Mouse (Mus musculus) CH12.LX (cell line): ENCODE measurements around the gene Bfsp1.

Experiments used
- CTCF ChIP-seq, 2 experiments: IDR thresholded peaks in 1 of 2; conservative IDR thresholded peaks in 1 of 2; 2 replicates each; pipeline ENCODE4 v1.5.1; 2011 to 2012; ENCODE audit warnings: low read depth in 2 of 2, low read length in 2 of 2, improper control_type of control experiment in 1 of 2, inconsistent platforms in 1 of 2, mild to moderate bottlenecking in 1 of 2, moderate library complexity in 1 of 2
- EP300 ChIP-seq: IDR thresholded peaks from 2 replicates; pipeline ENCODE4 v1.6.1; 2011; ENCODE audit warnings: low read length, improper control_type of control experiment
- HCFC1 ChIP-seq: IDR thresholded peaks from 2 replicates; pipeline ENCODE4 v1.6.1; 2012; ENCODE audit warnings: low read depth, mild to moderate bottlenecking, inconsistent platforms, low read length, improper control_type of control experiment
- MAZ ChIP-seq: IDR thresholded peaks from 2 replicates; pipeline ENCODE4 v1.6.1; 2012; ENCODE audit warnings: low read depth, mild to moderate bottlenecking, inconsistent platforms, low read length, improper control_type of control experiment, moderate library complexity
- MYC ChIP-seq: IDR thresholded peaks from 2 replicates; pipeline ENCODE4 v1.6.1; 2011; ENCODE audit warnings: low read depth, mild to moderate bottlenecking, improper control_type of control experiment, low read length
- POLR2A ChIP-seq: IDR thresholded peaks from 2 replicates; pipeline ENCODE4 v1.6.1; 2011; ENCODE audit warnings: low read depth, mild to moderate bottlenecking, improper control_type of control experiment, low read length
- POLR2AphosphoS2 ChIP-seq: IDR thresholded peaks from 2 replicates; pipeline ENCODE4 v1.6.1; 2011; ENCODE audit warnings: low read depth, low read length, improper control_type of control experiment
- USF1 ChIP-seq: IDR thresholded peaks from 2 replicates; pipeline ENCODE4 v1.6.1; 2014; ENCODE audit warnings: low read depth, mild to moderate bottlenecking, inconsistent platforms, low read length, improper control_type of control experiment
- ZC3H11A ChIP-seq: IDR thresholded peaks from 2 replicates; pipeline ENCODE4 v1.6.1; 2012; ENCODE audit warnings: low read depth, mild to moderate bottlenecking, inconsistent platforms, low read length, improper control_type of control experiment
- ZMIZ1 ChIP-seq: IDR thresholded peaks from 2 replicates; pipeline ENCODE4 v1.6.1; 2012; ENCODE audit warnings: low read depth, mild to moderate bottlenecking, inconsistent platforms, low read length, improper control_type of control experiment

DNA sequence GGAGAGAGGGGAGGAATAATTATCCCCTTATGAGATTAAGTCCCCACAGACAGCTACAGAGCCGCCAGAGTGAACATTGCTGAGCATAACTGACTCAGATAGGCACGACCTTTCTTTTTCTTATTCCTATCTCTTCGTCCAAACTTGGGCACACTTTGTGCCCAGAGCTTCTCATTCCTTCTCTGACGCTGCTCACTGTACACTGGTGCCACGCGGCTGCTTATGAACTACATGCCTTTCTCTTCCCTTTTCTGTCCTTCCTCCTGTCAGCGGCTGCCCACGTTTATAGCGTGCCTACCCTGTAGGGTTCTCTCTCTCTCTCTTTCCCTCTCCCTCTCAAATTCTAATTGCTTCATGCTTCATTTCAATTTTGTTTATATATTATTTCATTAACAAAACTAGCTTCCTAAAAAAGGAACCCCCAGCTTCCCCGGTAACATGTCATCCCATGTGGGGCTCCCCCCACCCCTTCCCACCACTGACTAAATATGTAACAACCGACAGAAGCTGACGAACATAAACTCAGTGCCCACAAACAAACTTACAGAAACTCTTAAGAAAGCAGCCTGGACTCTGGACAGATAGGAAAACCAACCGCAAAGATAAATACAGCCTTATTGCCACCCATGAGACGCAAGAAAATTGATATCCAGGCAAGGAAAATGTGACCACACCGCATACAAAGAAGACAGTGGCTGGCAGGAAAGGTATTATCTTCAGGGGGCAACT lies 26.3 kb upstream of the Bfsp1 start:
- TF ChIP-seq ZC3H11A, result no peak
- no peak for TF ChIP-seq CTCF (conservative IDR thresholded peaks at IDR 0.05 in 1 of 2, IDR thresholded peaks at IDR 0.05 in 1 of 2; ENCODE audit: low read depth in 2 of 2, low read length in 2 of 2)
- no peak for TF ChIP-seq ZMIZ1
- no peak for TF ChIP-seq POLR2AphosphoS2
- no peak for TF ChIP-seq MAZ
- TF ChIP-seq EP300, result no peak
- TF ChIP-seq USF1, result no peak
- no peak; the same call in 1 of the 2 replicates for TF ChIP-seq MYC
- no peak for TF ChIP-seq POLR2A
- TF ChIP-seq HCFC1, result no peak
